Mouse (Mus musculus) neural tube, embryonic 15.5 days (tissue): ENCODE measurements around the gene Gde1. TPM values are rescaled to one million over a fixed set of nuclear protein-coding genes. Genes with fewer than 3 reads are reported as not detected.

Experiments
- ATAC-seq: fragments of 200-750 bp; cut with Nextera tagmentation; 2 replicates; pipeline ENCODE4 v1.8.0; 2017; ENCODE audit warnings: mild to moderate bottlenecking, moderate TSS enrichment, moderate library complexity; ENCODE audit not compliant: low FRiP score
- H3K27ac ChIP-seq: fragments of 300-500 bp; sonication (generic); replicated peaks from 2 replicates; pipeline ENCODE4 v1.5.1; 2015; ENCODE audit warnings: mild to moderate bottlenecking, inconsistent platforms
- H3K27me3 ChIP-seq: fragments of 300-500 bp; sonication (generic); replicated peaks from 2 replicates; pipeline ENCODE4 v1.6.1; 2015; ENCODE audit warnings: inconsistent platforms
- H3K36me3 ChIP-seq: fragments of 300-500 bp; sonication (generic); 2 replicates; pipeline ENCODE4 v1.6.1; 2015; ENCODE audit warnings: inconsistent platforms
- H3K4me1 ChIP-seq: fragments of 300-500 bp; sonication (generic); 2 replicates; pipeline ENCODE4 v1.6.1; 2015; ENCODE audit warnings: inconsistent platforms
- H3K4me2 ChIP-seq: fragments of 300-500 bp; sonication (generic); 2 replicates; pipeline ENCODE4 v1.6.1; 2015; ENCODE audit warnings: inconsistent platforms, mild to moderate bottlenecking, moderate library complexity
- H3K4me3 ChIP-seq: fragments of 300-500 bp; sonication (generic); replicated peaks from 2 replicates; pipeline ENCODE4 v1.5.1; 2015; ENCODE audit warnings: mild to moderate bottlenecking, inconsistent platforms
- H3K9ac ChIP-seq: fragments of 300-500 bp; sonication (generic); replicated peaks from 2 replicates; pipeline ENCODE4 v1.6.1; 2015; ENCODE audit warnings: mild to moderate bottlenecking, inconsistent platforms
- H3K9me3 ChIP-seq: fragments of 300-500 bp; sonication (generic); replicated peaks from 2 replicates; pipeline ENCODE4 v1.6.1; 2016; ENCODE audit warnings: inconsistent platforms
- WGBS: fragments of 180-500 bp; shearing (Covaris S2); methylation state at CpG from one replicate; pipeline ENCODE4 v1.1.7; 2015; ENCODE audit warnings: mixed read lengths; 5-methylcytosine and 5-hydroxymethylcytosine counted together
- polyA plus RNA-seq: library from polyadenylated mRNA; unstranded; fragments of >200 nt; fragmentation: Nextera tagmentation; extraction: Ambion mirVana; gene quantifications from 2 replicates; pipeline ENCODE4 v1.2.1, GENCODE M21; 2015

The Gde1 gene
- 210 and 240 TPM in 2 replicates for polyA plus RNA-seq

- H3K4me3 ChIP-seq = peak within 1 kb of the TSS; percentile 75
- H3K4me2 ChIP-seq = peak within 1 kb of the TSS; percentile 57
- no peaks in the 10 kb centered on the region for H3K9me3 ChIP-seq
- no peaks in the 10 kb centered on the region for H3K27me3 ChIP-seq
- under 1% methylated on average over 66 of the region's 66 CpGs for WGBS
- 0 out of 2 replicates have a peak, but pooled peaks cover 3% of the 10 kb centered on the region for H3K36me3 ChIP-seq
- peak within 1 kb of the TSS; percentile 88 for H3K9ac ChIP-seq
- peak within 1 kb of the TSS; percentile 94 for H3K27ac ChIP-seq
- peak; percentile 95 for ATAC-seq
- H3K4me1 ChIP-seq = peaks cover 32% of the 10 kb centered on the region
Measured at GRCm38 (mm10) chr7:118705101-118705961, at the start of gene Gde1. TSS of gene Gde1 (minus strand) at chr7:118705778.

DNA sequence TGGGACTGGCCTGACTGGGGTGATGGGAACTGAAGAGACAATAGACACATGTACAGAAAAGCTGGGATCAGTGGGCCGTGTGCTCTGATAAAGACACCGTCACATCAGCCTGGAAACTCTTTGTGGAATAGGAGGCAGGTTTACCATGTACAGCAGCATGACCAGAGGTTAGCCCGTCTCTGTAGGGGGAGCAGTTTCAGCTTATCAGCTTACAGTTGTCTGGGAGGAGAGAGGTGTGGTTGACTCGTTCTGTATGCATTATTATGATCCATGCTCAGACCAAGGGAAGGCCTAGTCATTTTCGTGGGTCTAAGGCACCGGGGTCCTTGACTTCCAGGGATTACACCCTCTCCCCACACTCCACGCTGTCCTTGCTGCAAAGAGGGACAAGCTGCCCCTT, 46.0 kb upstream of the Gde1 start:
- Histone ChIP-seq H3K27ac (no peak overlapping the region), H3K9me3 (no peaks in the 10 kb centered on the region), H3K9ac (no peak overlapping the region), H3K4me2 (no peak overlapping the region), H3K4me3 (no peak overlapping the region), H3K4me1 (no peaks in the 10 kb centered on the region), H3K27me3 (no peaks in the 10 kb centered on the region), H3K36me3 (peaks cover 90% of the 10 kb centered on the region)
- WGBS = 89% methylated on average over 7 of the region's 7 CpGs
- no peak for ATAC-seq

DNA sequence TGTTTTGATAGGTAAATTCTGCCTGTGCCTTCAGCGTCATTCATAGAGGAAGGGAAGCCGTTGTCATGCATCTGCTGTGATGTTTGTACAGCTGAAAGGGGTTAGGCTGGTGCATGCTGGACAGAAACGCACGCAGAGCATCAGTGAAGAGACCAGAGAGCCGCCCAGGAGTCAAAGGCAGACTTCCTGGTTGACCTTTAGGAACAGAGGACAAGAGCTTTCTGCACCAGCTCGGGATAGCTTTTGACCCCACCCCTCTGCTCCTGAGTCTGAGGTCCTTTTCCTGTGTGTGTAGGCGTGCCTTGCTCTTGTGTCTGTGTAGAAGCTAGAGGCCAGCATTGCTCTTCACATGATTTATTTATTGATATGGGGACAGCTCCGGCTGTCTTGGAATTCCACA, 44.1 kb upstream of the Gde1 start:
- Histone ChIP-seq H3K4me3 (no peak overlapping the region), H3K27ac (no peak overlapping the region), H3K9ac (no peak overlapping the region), H3K36me3 (peaks cover 86% of the 10 kb centered on the region), H3K4me2 (no peak overlapping the region), H3K27me3 (no peaks in the 10 kb centered on the region), H3K4me1 (no peaks in the 10 kb centered on the region), H3K9me3 (no peaks in the 10 kb centered on the region)
- ATAC-seq = no peak
- WGBS = 89% methylated on average over 8 of the region's 8 CpGs

- Histone ChIP-seq H3K4me3 (no peak overlapping the region), H3K9ac (no peak overlapping the region), H3K4me2 (no peak overlapping the region), H3K36me3 (peaks cover 77% of the 10 kb centered on the region), H3K9me3 (no peaks in the 10 kb centered on the region), H3K4me1 (no peaks in the 10 kb centered on the region), H3K27me3 (no peaks in the 10 kb centered on the region), H3K27ac (no peak overlapping the region)
- ATAC-seq = peak; percentile 62
- WGBS = 84% methylated on average over 12 of the region's 12 CpGs
Measured at GRCm38 (mm10) chr7:118747891-118748672, 42.5 kb upstream of the Gde1 start.

DNA sequence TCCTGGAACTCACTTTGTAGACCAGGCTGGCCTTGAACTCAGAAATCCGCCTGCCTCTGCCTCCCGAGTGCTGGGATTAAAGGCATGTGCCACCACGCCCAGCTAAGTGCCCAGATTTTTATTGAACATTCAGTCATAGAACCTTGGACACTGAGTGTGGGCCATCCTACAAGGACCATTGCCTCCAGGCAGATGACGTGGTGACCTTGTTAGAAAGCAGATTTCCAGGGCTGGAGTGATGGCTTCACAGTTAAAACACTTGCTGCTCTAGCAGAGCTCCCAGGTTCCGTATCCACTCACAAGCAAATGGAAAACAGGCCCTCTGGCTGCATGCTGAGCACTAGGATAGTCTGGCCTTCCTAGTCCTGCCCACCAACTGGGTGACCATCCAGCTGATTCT, 39.2 kb upstream of the Gde1 start:
- Histone ChIP-seq H3K9me3 (no peaks in the 10 kb centered on the region), H3K4me3 (no peak overlapping the region), H3K4me1 (peaks cover 22% of the 10 kb centered on the region), H3K27me3 (no peaks in the 10 kb centered on the region), H3K9ac (no peak overlapping the region), H3K4me2 (no peak overlapping the region), H3K36me3 (peaks cover 47% of the 10 kb centered on the region), H3K27ac (no peak overlapping the region)
- no peak for ATAC-seq
- WGBS = 95% methylated on average over 5 of the region's 5 CpGs

GRCm38 (mm10) chr7:118742278-118742677, 36.7 kb upstream of the Gde1 start:
- Histone ChIP-seq H3K36me3 (peaks cover 27% of the 10 kb centered on the region), H3K4me2 (no peak overlapping the region), H3K27ac (no peak overlapping the region), H3K9ac (no peak overlapping the region), H3K27me3 (no peaks in the 10 kb centered on the region), H3K4me3 (no peak overlapping the region), H3K9me3 (no peaks in the 10 kb centered on the region), H3K4me1 (peaks cover 22% of the 10 kb centered on the region)
- no peak for ATAC-seq
- WGBS = 89% methylated on average over 3 of the region's 6 CpGs

DNA sequence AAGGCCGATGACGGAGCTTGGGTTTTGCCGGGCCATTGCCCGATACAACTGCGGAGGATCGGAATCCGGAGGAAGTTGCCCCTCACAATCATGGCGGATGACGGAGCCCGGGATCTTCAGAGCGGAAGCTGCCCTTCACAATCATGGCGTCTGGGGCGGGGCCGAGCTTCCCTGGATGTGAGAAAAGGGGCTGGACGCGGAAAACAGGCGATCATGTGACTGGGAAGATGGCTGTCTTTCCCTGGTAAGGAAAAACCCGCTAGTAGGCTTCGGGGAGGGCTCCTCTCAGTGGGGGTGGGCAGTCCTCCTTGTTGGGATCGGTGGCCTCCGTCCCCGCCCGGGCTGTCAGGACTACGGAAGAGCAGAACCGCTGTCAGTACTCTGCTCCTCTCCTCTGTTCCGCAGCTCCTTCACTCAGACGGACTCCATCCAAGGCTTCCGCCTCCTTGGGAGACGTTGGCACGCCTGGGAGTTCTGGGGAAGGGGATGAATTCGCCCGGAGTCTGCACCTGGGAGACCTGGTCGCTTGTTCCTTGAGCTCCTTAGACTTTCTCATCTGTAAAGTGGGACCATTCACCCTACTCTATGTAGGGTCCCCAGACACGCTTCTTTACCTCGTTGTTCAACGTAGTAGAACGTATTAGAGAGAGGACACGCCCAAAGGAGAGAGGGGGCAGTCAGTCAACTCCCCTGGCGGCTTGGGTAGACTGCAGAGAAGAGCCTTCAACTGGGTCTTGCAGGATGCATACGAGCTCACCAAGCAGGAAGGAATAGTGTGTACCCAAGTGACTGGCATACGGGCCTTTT, 35.2 kb upstream of the Gde1 start:
- H3K9ac ChIP-seq = peak overlapping the region; percentile 75
- ATAC-seq = peak; percentile 97
- H3K4me2 ChIP-seq = peak overlapping the region; percentile 74
- H3K9me3 ChIP-seq = no peaks in the 10 kb centered on the region
- H3K4me3 ChIP-seq = peak overlapping the region; percentile 70
- H3K36me3 ChIP-seq = peaks cover 18% of the 10 kb centered on the region
- H3K4me1 ChIP-seq = peaks cover 22% of the 10 kb centered on the region
- peak overlapping the region; percentile 90 for H3K27ac ChIP-seq
- 3% methylated on average over 41 of the region's 41 CpGs for WGBS
- no peaks in the 10 kb centered on the region for H3K27me3 ChIP-seq

DNA sequence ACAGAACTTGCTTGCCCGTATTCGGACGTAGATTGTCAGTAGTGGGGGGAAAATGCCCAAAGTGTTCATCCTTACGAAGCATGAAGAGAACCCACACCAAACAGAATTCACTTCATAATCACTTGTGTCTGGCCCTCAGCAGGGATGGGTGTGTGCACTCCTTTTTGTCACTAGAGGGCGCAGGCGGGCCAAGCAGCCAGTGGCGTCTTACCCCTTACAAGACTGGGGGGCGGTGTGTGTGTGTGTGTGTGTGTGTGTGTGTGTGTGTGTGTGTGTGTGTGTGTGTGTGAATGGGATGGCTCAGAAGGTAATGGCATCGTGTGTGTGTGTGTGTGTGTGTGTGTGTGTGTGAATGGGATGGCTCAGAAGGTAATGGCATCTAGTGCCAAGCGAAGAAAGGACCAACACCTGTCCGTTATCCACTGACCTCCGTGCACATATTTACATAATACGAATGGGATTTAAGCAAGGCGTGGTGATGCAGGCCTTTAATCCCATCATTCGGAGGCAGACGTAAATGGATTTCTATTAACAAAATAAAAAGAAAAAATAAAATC, 34.5 kb upstream of the Gde1 start, which contains the start of gene Vps35l:
TSS of gene Vps35l (plus strand) at position 252 of the 557 bp plus-strand sequence.
- Histone ChIP-seq H3K36me3 (peaks cover 15% of the 10 kb centered on the region), H3K9ac (peak within 1 kb of the TSS; percentile 75), H3K4me3 (peak within 1 kb of the TSS; percentile 70), H3K4me2 (peak within 1 kb of the TSS; percentile 74), H3K27me3 (no peaks in the 10 kb centered on the region), H3K9me3 (no peaks in the 10 kb centered on the region), H3K4me1 (peaks cover 22% of the 10 kb centered on the region), H3K27ac (peak within 1 kb of the TSS; percentile 90)
- peak; percentile 90 for ATAC-seq
- WGBS = 1% methylated on average over 16 of the region's 16 CpGs

- H3K27ac ChIP-seq = no peak overlapping the region
- H3K9ac ChIP-seq = no peak overlapping the region
- H3K4me1 ChIP-seq = peaks cover 22% of the 10 kb centered on the region
- peaks cover 20% of the 10 kb centered on the region for H3K36me3 ChIP-seq
- no peak for ATAC-seq
- H3K4me3 ChIP-seq = no peak overlapping the region
- 78% methylated on average over 1 of the region's 1 CpGs for WGBS
- H3K9me3 ChIP-seq = no peaks in the 10 kb centered on the region
- no peaks in the 10 kb centered on the region for H3K27me3 ChIP-seq
- H3K4me2 ChIP-seq = no peak overlapping the region
Measured at GRCm38 (mm10) chr7:118738730-118739129, 33.2 kb upstream of the Gde1 start.

GRCm38 (mm10) chr7:118733225-118733624, 27.6 kb upstream of the Gde1 start:
- Histone ChIP-seq H3K27ac (no peak overlapping the region), H3K4me1 (no peaks in the 10 kb centered on the region), H3K4me2 (no peak overlapping the region), H3K9ac (no peak overlapping the region), H3K27me3 (no peaks in the 10 kb centered on the region), H3K9me3 (no peaks in the 10 kb centered on the region), H3K4me3 (no peak overlapping the region), H3K36me3 (peaks cover 67% of the 10 kb centered on the region)
- WGBS = 95% methylated on average over 13 of the region's 13 CpGs
- no peak for ATAC-seq

- no peak overlapping the region for H3K4me3 ChIP-seq
- H3K36me3 ChIP-seq = peaks cover 77% of the 10 kb centered on the region
- no peaks in the 10 kb centered on the region for H3K9me3 ChIP-seq
- no peak for ATAC-seq
- no peaks in the 10 kb centered on the region for H3K4me1 ChIP-seq
- 98% methylated on average over 3 of the region's 3 CpGs for WGBS
- no peak overlapping the region for H3K4me2 ChIP-seq
- no peak overlapping the region for H3K9ac ChIP-seq
- no peaks in the 10 kb centered on the region for H3K27me3 ChIP-seq
- H3K27ac ChIP-seq = no peak overlapping the region
Measured at GRCm38 (mm10) chr7:118731781-118732180, 26.2 kb upstream of the Gde1 start.
